Mouse (Mus musculus) embryo, embryonic 10 days (tissue): ENCODE data around the gene Smpdl3b.
"Not testable (repeated sequence)": the region's sequence is repeated elsewhere in the genome, so short reads cannot be mapped to it uniquely, and the experiment has no call there.

Experiments
- DNase-seq: peaks from one replicate; pipeline ENCODE4 v3.0.0-alpha.2; 2015; ENCODE audit warnings: low spot score

Smpdl3b gene

GRCm38 (mm10) chr4:132780288-132780687, 23.2 kb upstream of the Smpdl3b start:
- no peak for DNase-seq

- no peak for DNase-seq
These were observed 21.6 kb upstream of the Smpdl3b start for GRCm38 (mm10) chr4:132778562-132779201.

- DNase-seq: peak; percentile 71
These were observed 19.7 kb upstream of the Smpdl3b start for GRCm38 (mm10) chr4:132776764-132777163.

GRCm38 (mm10) chr4:132774905-132775304, 17.9 kb upstream of the Smpdl3b start:
- no peak for DNase-seq

- DNase-seq: no peak
These were observed 14.7 kb upstream of the Smpdl3b start for GRCm38 (mm10) chr4:132771776-132772175.

- DNase-seq: peak; percentile 100
These were observed 11.1 kb upstream of the Smpdl3b start, which contains the start of gene Rpa2 for GRCm38 (mm10) chr4:132767914-132768876. Gene Rpa2 (plus strand): TSS chr4:132768332.

GRCm38 (mm10) chr4:132763125-132763524, 6.1 kb upstream of the Smpdl3b start:
- not testable (repeated sequence) for DNase-seq

- DNase-seq: no peak
These were observed 5.5 kb upstream of the Smpdl3b start for GRCm38 (mm10) chr4:132762602-132763001.

GRCm38 (mm10) chr4:132760296-132760695, 3.2 kb upstream of the Smpdl3b start:
- DNase-seq: no peak

- no peak for DNase-seq
These were observed 740 bp upstream of the Smpdl3b start for GRCm38 (mm10) chr4:132757633-132758351.

- DNase-seq: no peak
These were observed 4.1 kb downstream of the Smpdl3b start for GRCm38 (mm10) chr4:132752992-132753391.

- no peak for DNase-seq
These were observed 7.6 kb downstream of the Smpdl3b start for GRCm38 (mm10) chr4:132749258-132749982.

GRCm38 (mm10) chr4:132748778-132749177, 8.3 kb downstream of the Smpdl3b start:
- DNase-seq: no peak

- DNase-seq: no peak
These were observed 9.3 kb downstream of the Smpdl3b start for GRCm38 (mm10) chr4:132747664-132748259.

GRCm38 (mm10) chr4:132746911-132747517, 10.0 kb downstream of the Smpdl3b start:
- DNase-seq: no peak

GRCm38 (mm10) chr4:132743992-132744911, 12.8 kb downstream of the Smpdl3b start:
- DNase-seq: no peak

GRCm38 (mm10) chr4:132741491-132741890, 15.6 kb downstream of the Smpdl3b start:
- DNase-seq: no peak

- DNase-seq: not testable (repeated sequence)
These were observed 19.9 kb downstream of the Smpdl3b start for GRCm38 (mm10) chr4:132737154-132737553.

GRCm38 (mm10) chr4:132735894-132736293, 21.2 kb downstream of the Smpdl3b start:
- no peak for DNase-seq

- no peak for DNase-seq
These were observed 21.7 kb downstream of the Smpdl3b start for GRCm38 (mm10) chr4:132735389-132735788.
